Mouse (Mus musculus) C2C12 (cell line): Measurements from ENCODE around the gene Cpne2.

Experiments used
- CEBPB ChIP-seq: IDR thresholded peaks from one replicate; pipeline ENCODE4 v1.6.1; 2011; ENCODE audit warnings: low read depth, mild to moderate bottlenecking, control low read depth, moderate library complexity
- CTCF ChIP-seq: IDR thresholded peaks from one replicate; pipeline ENCODE4 v1.5.1; 2011; ENCODE audit not compliant: control insufficient read depth, insufficient read depth, insufficient read length
- FOSL1 ChIP-seq: IDR thresholded peaks from one replicate; pipeline ENCODE4 v1.8.0; 2011; ENCODE audit warnings: mild to moderate bottlenecking, low read length; ENCODE audit not compliant: poor library complexity, insufficient read depth, severe bottlenecking
- MAX ChIP-seq: IDR thresholded peaks from one replicate; pipeline ENCODE4 v1.6.1; 2011; ENCODE audit warnings: mild to moderate bottlenecking, control low read depth
- MYOD1 ChIP-seq: IDR thresholded peaks from one replicate; pipeline ENCODE4 v1.6.1; 2011; ENCODE audit warnings: low read depth; ENCODE audit not compliant: control insufficient read depth, insufficient read length
- MYOG ChIP-seq: IDR thresholded peaks from one replicate; pipeline ENCODE4 v1.6.1; 2011; ENCODE audit not compliant: control insufficient read depth, insufficient read length; ENCODE audit errors: extremely low read depth
- USF1 ChIP-seq: IDR thresholded peaks from one replicate; pipeline ENCODE4 v1.6.1; 2011; ENCODE audit warnings: low read depth, mild to moderate bottlenecking, control low read depth, moderate library complexity

- TF ChIP-seq MYOG (no peak), MAX (no peak), CTCF (no peak), USF1 (no peak), CEBPB (no peak), MYOD1 (no peak), FOSL1 (no peak)
Observed at GRCm38 (mm10) chr8:94569419-94569818, 36.6 kb downstream of the Cpne2 start.
